Mouse (Mus musculus) heart, embryonic 10.5 days (tissue): ENCODE measurements around the gene Rgs12. TPM values are rescaled to one million over a fixed set of nuclear protein-coding genes. Genes with fewer than 3 reads are reported as not detected.

Experiments
- DNase-seq: peaks from one replicate; pipeline ENCODE4 v3.0.0-alpha.2; 2017; ENCODE audit warnings: low spot score
- H3K27ac ChIP-seq: fragments of 300-500 bp; sonication (generic); 2 replicates; pipeline ENCODE4 v1.5.1; 2016; ENCODE audit warnings: mild to moderate bottlenecking
- H3K27me3 ChIP-seq: fragments of 300-500 bp; sonication (generic); 2 replicates; pipeline ENCODE4 v1.6.1; 2016; ENCODE audit warnings: mild to moderate bottlenecking; ENCODE audit not compliant: poor library complexity, insufficient read depth, severe bottlenecking
- H3K36me3 ChIP-seq: fragments of 300-500 bp; sonication (generic); 2 replicates; pipeline ENCODE4 v1.6.1; 2016; ENCODE audit warnings: mild to moderate bottlenecking, moderate library complexity
- H3K4me1 ChIP-seq: fragments of 300-500 bp; sonication (generic); 2 replicates; pipeline ENCODE4 v1.6.1; 2016; ENCODE audit warnings: mild to moderate bottlenecking
- H3K4me3 ChIP-seq: fragments of 300-500 bp; sonication (generic); 2 replicates; pipeline ENCODE4 v1.5.1; 2016; ENCODE audit warnings: mild to moderate bottlenecking, moderate library complexity
- H3K9me3 ChIP-seq: fragments of 300-500 bp; sonication (generic); 2 replicates; pipeline ENCODE4 v1.6.1; 2016; ENCODE audit warnings: mild to moderate bottlenecking, moderate library complexity
- WGBS: fragments of 180-500 bp; shearing (Covaris S2); methylation state at CpG from one replicate; pipeline ENCODE4 v1.1.7; 2016; 5-methylcytosine and 5-hydroxymethylcytosine counted together
- polyA plus RNA-seq: library from polyadenylated mRNA; unstranded; fragments of >200 nt; fragmentation: Nextera tagmentation; extraction: Ambion mirVana; gene quantifications from 2 replicates; pipeline ENCODE4 v1.2.1, GENCODE M21; 2016

Gene Rgs12
- 32.8 and 35.3 TPM in 2 replicates for polyA plus RNA-seq

DNA sequence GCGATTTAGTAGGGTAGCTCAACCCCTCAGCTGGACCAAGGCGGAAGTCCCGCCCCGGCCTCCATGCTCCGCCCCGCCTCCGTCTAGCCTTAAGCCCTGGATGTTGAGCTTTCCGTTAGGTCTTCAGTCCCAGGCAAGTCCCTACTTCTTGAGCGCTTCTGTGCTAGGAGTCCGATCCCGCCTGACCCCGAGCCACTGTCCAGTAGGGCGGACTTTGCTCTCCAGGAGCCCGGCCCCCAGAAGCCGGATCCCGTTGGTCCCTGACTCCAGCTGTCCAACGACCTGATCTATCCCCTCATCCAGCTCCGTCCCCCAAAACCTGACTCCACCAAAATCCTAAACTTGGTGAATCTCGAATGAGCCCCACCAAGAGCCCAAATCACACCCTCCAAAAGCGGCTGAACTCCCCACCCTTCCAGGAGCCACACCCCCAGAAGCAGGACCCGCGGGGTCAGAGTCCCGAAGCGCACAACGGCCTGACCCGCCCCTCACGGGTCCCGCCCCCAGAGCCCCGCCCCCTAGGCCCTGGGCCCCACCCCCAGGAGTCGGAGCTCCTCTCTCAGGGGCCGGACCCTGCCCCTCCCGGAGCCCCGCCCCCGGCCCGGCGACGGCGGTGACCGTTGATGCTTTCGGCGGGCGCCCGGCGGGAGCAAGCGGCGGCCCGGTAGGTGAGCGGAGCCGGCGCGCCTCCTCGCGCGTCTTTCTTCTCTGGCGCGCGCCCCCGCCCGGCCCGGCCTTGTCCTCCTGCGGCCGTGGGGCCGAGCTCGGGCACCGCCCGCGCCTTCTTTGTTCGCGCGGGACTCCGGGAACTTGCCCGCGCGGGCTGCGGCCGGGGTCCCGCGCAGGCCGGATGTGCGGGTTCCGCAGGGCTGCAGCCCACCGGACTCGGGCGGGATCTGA lies at the start of gene Rgs12:
Gene Rgs12, plus strand, starts transcription at position 585 of the 900 bp plus-strand sequence.
- Histone ChIP-seq H3K27me3 (no peaks in the 10 kb centered on the region), H3K9me3 (no peaks in the 10 kb centered on the region), H3K4me3 (peak within 1 kb of the TSS; percentile 90), H3K4me1 (peaks cover 39% of the 10 kb centered on the region), H3K36me3 (peaks cover 12% of the 10 kb centered on the region), H3K27ac (peak within 1 kb of the TSS; percentile 96)
- WGBS: under 1% methylated on average over 77 of the region's 84 CpGs
- DNase-seq: peak; percentile 97

DNA sequence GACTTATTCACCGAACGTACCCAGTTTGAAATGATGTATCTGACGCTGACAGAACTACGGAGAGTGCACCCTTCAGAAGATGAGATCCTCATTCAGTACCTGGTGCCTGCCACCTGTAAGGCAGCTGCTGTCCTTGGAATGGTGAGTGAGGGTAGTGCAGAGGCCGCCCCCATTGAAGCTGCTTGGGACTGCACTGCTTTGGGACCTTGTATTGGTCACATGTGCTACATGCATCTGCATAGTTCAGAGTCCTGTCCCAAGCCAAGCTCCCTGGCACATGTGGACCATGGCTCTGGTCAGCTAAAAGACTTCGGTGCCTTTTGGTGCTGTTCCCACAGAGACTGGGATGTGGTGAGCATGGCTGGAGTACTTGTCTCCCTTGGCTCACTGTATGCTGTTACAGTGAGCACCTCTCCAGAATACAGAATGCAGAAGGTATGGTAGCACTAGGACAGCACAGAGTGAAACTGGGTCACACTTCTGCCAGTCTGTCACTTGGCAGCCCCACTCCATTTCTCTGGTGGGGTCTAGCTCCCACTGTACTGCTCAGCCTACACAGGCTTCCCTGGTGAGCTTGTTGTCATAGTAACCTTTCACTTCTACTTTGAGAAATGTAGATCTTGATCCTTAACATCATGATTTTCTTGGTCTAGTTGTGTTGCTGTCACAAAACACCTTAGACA lies 49.3 kb upstream of the Rgs12 start:
- no peaks in the 10 kb centered on the region for H3K9me3 ChIP-seq
- H3K36me3 ChIP-seq: peaks cover 90% of the 10 kb centered on the region
- no peak overlapping the region for H3K4me3 ChIP-seq
- H3K4me1 ChIP-seq: peaks cover 5% of the 10 kb centered on the region; the same call in 1 of the 2 replicates
- H3K27ac ChIP-seq: no peak overlapping the region
- H3K27me3 ChIP-seq: no peaks in the 10 kb centered on the region
- DNase-seq: no peak
- WGBS: 90% methylated on average over 6 of the region's 6 CpGs

DNA sequence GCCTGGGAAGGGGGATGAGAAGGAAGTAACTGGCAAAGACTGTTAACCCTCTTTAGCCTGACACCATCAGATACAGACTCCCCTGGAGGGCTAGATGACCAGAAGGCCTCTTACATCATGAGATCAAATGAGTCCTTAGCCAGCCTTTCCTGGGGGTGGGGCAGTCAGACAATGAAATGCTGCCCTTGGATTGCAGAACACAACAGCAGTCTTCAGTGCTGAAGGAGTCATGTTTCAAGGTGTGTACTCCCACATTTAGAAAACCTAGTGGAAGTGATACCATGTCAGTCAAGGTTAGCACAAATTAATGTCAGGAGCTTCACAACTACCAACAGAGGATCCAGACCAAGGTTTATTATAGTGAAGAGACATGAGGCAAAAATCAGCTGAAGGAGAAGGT lies 46.9 kb upstream of the Rgs12 start:
- H3K9me3 ChIP-seq: no peaks in the 10 kb centered on the region
- no peaks in the 10 kb centered on the region for H3K27me3 ChIP-seq
- H3K4me3 ChIP-seq: no peak overlapping the region
- peaks cover 92% of the 10 kb centered on the region for H3K36me3 ChIP-seq
- H3K4me1 ChIP-seq: no peaks in the 10 kb centered on the region
- DNase-seq: no peak
- no peak overlapping the region for H3K27ac ChIP-seq

DNA sequence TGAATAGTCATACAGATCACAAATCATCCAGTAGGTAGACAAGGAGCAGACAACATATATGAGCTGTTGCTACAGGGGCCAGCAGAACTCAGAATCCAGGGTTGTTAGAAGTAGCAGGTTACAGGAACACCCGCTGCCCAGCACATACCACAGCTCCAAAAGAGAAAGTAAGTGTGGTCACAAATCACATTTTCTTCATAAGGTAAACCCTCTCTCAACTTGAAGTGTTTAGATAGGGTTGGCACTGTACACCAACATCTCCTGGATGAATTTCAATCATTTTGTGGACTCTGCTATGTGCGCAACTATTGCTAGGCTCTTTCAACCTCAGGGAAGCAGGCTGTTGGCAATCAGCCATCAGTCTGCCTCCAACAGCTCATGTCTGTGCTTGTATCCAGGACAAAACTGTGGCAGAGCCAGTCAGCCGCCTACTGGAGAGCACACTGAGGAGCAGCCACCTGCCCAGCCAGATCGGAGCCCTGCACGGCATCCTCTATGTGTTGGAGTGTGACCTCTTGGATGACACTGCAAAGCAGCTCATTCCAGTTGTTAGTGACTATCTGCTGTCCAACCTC lies 46.3 kb upstream of the Rgs12 start:
- Histone ChIP-seq H3K4me1 (peaks cover 2% of the 10 kb centered on the region; the same call in 1 of the 2 replicates), H3K27me3 (no peaks in the 10 kb centered on the region), H3K27ac (no peak overlapping the region), H3K4me3 (no peak overlapping the region), H3K9me3 (no peaks in the 10 kb centered on the region), H3K36me3 (peaks cover 93% of the 10 kb centered on the region)
- WGBS: 88% methylated on average over 5 of the region's 5 CpGs
- no peak for DNase-seq

DNA sequence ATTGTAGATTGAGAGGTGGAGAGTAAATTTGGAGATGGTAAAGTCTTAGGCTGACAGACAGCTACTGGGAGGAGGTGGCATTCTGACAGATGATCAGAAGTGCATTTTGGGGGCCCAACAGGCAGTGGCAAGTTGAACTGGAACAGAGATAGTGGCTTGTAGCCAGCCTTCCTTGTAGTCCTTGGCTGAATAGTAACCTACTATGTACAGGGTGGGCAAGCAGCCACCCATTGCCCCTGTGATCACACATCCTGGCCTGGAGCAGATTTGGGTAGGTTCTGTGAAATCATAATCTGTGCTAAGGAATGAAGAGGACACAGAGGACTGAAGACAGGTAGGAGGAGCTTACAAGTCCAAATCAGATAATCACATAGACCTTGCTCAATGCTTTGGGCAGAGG lies 44.8 kb upstream of the Rgs12 start:
- H3K27me3 ChIP-seq: no peaks in the 10 kb centered on the region
- H3K36me3 ChIP-seq: peaks cover 94% of the 10 kb centered on the region

DNA sequence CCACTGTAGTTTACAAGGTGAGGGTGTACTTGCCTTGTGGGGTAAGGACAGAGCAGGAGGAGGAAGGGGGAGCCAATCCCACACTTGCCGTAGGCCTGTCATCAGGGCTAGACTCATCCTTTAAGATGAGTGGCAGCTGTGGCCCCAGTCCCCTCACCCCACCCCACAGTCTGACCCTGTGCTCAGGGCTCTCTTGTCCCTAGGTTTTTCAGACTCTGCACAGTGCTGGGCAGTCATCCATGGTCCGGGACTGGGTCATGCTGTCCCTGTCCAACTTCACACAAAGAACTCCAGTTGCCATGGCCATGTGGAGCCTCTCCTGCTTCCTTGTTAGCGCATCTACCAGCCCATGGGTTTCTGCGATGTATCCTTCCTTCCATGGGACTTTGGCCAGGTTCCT lies 42.0 kb upstream of the Rgs12 start:
- Histone ChIP-seq H3K4me1 (peaks cover 11% of the 10 kb centered on the region), H3K27me3 (no peaks in the 10 kb centered on the region), H3K27ac (no peak overlapping the region), H3K36me3 (peaks cover 78% of the 10 kb centered on the region), H3K9me3 (no peaks in the 10 kb centered on the region), H3K4me3 (no peak overlapping the region)
- no peak for DNase-seq
- WGBS: 86% methylated on average over 4 of the region's 4 CpGs

More for the DNA sequence above, 44.8 kb upstream of the Rgs12 start:
- no peak overlapping the region for H3K27ac ChIP-seq
- no peaks in the 10 kb centered on the region for H3K9me3 ChIP-seq
- H3K4me1 ChIP-seq: peaks cover 11% of the 10 kb centered on the region
- DNase-seq: no peak
- no peak overlapping the region for H3K4me3 ChIP-seq

DNA sequence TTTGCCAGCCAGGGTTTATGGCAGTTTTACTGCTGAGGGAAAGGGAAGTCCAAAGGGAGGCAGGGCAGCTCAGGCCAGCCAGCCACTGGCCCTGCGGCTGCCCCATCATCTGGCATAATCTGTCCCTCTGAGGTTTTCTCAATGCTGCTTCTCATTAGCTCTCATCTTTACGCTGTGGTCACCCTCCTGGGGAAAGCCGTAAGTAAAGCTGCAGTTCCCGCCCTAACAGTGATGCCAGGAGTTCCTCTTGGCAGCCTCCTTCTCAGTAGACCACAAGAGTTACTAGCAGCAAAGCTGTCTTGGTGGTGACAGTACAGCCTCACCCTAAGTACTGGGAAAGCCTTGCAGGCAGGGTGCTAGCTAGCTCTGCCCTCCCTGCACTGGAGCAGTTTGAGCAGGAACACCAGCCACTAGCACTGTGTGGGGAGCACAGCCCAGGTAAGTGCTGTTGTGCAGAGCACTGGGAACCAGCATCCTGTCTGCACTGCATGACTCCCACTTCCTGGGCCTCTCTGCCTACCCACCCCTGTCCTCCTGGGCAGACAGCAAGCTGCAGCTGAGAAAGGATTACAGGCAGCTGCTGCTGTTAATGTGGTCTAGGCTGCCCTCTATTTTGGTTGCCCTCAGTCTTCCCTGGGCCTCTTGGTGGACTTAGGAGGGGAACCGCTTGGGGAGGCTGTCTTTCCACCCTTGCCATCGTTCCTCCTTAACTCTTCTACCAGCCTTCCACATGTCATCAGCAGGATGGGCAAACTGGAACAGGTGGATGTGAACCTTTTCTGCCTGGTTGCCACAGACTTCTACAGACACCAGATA lies 41.1 kb upstream of the Rgs12 start, which contains the start of gene Msantd1:
Gene Msantd1, plus strand, starts transcription at position 103 of the 816 bp plus-strand sequence.
- Histone ChIP-seq H3K27me3 (no peaks in the 10 kb centered on the region), H3K36me3 (peaks cover 78% of the 10 kb centered on the region), H3K4me3 (no peak within 1 kb of the TSS), H3K9me3 (no peaks in the 10 kb centered on the region), H3K27ac (peak within 1 kb of the TSS; percentile 64), H3K4me1 (peaks cover 11% of the 10 kb centered on the region)
- WGBS: 87% methylated on average over 6 of the region's 6 CpGs
- DNase-seq: no peak

DNA sequence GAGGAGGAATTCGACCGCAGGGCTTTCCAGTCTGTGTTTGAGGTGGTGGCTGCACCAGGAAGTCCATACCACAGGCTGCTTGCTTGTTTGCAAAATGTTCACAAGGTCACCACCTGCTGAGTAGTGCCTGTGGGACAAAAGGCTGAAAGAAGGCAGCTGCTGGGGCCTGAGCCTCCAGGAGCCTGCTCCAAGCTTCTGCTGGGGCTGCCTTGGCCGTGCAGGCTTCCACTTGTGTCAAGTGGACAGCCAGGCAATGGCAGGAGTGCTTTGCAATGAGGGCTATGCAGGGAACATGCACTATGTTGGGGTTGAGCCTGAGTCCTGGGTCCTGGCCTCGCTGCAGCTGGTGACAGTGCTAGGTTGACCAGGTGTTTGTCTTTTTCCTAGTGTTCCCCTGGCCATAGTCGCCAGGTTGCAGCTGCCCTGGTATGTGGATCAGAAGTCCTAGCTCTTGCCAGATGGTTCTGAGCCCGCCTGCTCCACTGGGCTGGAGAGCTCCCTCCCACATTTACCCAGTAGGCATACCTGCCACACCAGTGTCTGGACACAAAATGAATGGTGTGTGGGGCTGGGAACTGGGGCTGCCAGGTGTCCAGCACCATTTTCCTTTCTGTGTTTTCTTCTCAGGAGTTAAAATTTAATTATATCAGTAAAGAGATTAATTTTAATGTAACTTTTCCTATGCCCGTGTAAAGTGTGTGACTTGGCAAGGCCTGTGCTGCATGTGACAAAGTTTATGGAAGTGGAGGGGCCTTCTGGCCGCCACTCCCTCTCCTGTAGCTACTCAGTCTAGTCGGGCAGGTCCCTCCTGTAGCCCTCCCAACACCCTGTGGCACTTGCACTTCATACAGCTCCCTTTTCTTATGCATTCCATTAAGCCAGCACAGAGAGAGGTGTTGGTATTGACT lies 40.3 kb upstream of the Rgs12 start:
- 81% methylated on average over 9 of the region's 9 CpGs for WGBS
- no peaks in the 10 kb centered on the region for H3K9me3 ChIP-seq
- DNase-seq: no peak
- H3K27ac ChIP-seq: peak overlapping the region; percentile 64
- peaks cover 11% of the 10 kb centered on the region for H3K4me1 ChIP-seq
- no peak overlapping the region for H3K4me3 ChIP-seq
- H3K27me3 ChIP-seq: no peaks in the 10 kb centered on the region
- H3K36me3 ChIP-seq: peaks cover 74% of the 10 kb centered on the region

DNA sequence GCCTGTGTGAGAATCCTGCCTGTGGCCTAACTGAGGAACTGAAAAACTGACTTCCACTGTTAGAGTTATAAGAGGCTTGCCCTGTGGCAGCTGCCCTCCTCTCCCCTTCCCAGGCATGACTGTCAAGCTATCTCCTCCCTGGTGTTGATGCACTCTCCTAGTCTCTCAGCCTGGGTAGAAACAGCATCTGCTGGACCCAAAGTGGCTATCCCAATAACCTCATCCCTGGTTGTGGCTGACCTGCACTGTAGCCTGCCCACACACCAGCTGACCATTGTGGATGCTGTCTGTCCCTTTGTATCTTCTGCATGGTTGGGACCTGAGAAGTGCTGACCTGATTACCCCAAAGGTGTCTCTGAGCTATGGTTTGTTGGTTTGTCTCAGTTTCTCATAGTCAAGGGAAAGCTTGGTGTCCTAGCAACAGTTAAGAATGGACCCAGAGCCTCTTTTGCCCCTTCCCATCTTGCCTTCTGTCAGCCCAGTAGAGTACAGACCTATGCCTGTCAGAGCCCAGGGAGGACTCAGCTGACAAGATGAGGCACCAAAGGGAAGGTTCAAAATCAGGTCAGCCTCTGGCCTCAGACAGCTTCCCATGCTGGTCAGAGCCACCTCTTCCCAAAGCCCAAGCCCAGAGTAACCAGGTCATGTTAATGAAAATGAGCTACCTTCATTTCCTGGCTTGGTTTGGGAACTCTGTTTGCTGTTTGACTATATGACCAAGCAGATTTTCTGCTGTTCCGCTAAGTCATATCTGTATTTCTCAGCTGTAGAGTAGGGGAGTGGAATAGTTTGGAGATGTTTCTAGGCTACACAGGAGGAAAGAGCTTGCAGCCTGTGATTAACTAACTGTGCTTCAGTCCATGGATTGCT lies 39.4 kb upstream of the Rgs12 start:
- WGBS: 84% methylated on average over 1 of the region's 1 CpGs
- H3K9me3 ChIP-seq: no peaks in the 10 kb centered on the region
- no peak overlapping the region for H3K27ac ChIP-seq
- no peaks in the 10 kb centered on the region for H3K27me3 ChIP-seq
- DNase-seq: no peak
- H3K4me1 ChIP-seq: peaks cover 11% of the 10 kb centered on the region
- no peak overlapping the region for H3K4me3 ChIP-seq
- H3K36me3 ChIP-seq: peaks cover 65% of the 10 kb centered on the region

DNA sequence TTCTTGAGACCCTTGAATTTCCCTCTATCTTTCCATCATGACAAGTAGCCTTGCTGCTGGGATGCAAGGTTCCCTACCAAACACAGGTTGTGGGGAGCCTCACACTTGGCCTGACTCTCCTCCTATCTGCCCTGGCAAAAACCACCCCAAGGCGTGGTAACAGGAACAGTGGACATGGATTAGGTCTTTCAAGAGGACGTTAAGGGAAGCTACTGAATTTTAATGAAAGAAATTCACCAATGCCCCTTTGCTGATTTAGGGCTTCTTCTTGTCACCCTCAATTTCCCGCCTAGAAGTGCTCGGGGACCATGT lies 38.8 kb upstream of the Rgs12 start:
- H3K27me3 ChIP-seq: no peaks in the 10 kb centered on the region
- H3K4me1 ChIP-seq: peaks cover 11% of the 10 kb centered on the region
- WGBS: 90% methylated on average over 4 of the region's 4 CpGs
- no peak for DNase-seq
- no peak overlapping the region for H3K4me3 ChIP-seq
- H3K9me3 ChIP-seq: no peaks in the 10 kb centered on the region
- H3K27ac ChIP-seq: no peak overlapping the region
- peaks cover 59% of the 10 kb centered on the region for H3K36me3 ChIP-seq

DNA sequence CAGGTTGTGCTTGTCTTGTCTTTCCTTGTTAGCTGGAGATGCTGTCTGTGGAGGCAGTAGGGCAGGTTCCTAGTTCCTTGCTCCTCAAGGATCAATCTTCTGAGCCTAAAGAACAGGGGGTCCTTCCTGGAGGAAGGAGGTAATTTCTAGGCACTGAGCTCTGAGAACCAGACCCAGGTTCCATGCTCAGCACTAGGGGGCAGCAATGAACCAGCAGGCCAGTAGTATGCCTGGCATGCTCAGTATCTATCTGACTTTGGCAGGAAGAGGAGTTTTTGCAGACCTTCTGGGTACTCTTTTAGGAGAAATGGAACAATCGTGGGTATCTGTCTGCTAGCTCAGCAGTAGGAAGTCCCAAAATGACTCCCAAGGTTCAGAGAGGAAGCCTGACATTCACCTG lies 33.4 kb upstream of the Rgs12 start:
- Histone ChIP-seq H3K27ac (peak overlapping the region; percentile 78), H3K4me1 (peaks cover 30% of the 10 kb centered on the region), H3K36me3 (0 out of 2 replicates have a peak, but pooled peaks cover 14% of the 10 kb centered on the region), H3K27me3 (no peaks in the 10 kb centered on the region), H3K4me3 (no peak overlapping the region), H3K9me3 (no peaks in the 10 kb centered on the region)
- 5% methylated on average over 1 of the region's 1 CpGs for WGBS
- DNase-seq: no peak
